Mouse (Mus musculus) limb, embryonic 13.5 days (tissue): Measurements from ENCODE around the gene Cep85l. TPM values are rescaled to one million over a fixed set of nuclear protein-coding genes. Genes with fewer than 3 reads are reported as not detected.

Source experiments
- ATAC-seq: fragments of 200-750 bp; cut with Nextera tagmentation; 2 replicates; pipeline ENCODE4 v1.8.0; 2017; ENCODE audit warnings: low read depth, moderate number of reproducible peaks, moderate TSS enrichment; ENCODE audit not compliant: low FRiP score
- H3K27ac ChIP-seq: fragments of 300-500 bp; sonication (generic); 2 replicates; pipeline ENCODE4 v1.5.1; 2015; ENCODE audit warnings: inconsistent platforms, mild to moderate bottlenecking, moderate library complexity
- H3K27me3 ChIP-seq: fragments of 300-500 bp; sonication (generic); 2 replicates; pipeline ENCODE4 v1.6.1; 2015; ENCODE audit warnings: mild to moderate bottlenecking, inconsistent platforms
- H3K36me3 ChIP-seq: fragments of 300-500 bp; sonication (generic); 2 replicates; pipeline ENCODE4 v1.6.1; 2015; ENCODE audit warnings: inconsistent platforms, mild to moderate bottlenecking, moderate library complexity
- H3K4me1 ChIP-seq: fragments of 300-500 bp; sonication (generic); 2 replicates; pipeline ENCODE4 v1.6.1; 2015; ENCODE audit warnings: inconsistent platforms
- H3K4me2 ChIP-seq: fragments of 300-500 bp; sonication (generic); replicated peaks from 2 replicates; pipeline ENCODE4 v1.6.1; 2015; ENCODE audit warnings: inconsistent platforms, mild to moderate bottlenecking, moderate library complexity
- H3K4me3 ChIP-seq: fragments of 300-500 bp; sonication (generic); 2 replicates; pipeline ENCODE4 v1.5.1; 2015; ENCODE audit warnings: moderate library complexity, mild to moderate bottlenecking, inconsistent platforms
- H3K9ac ChIP-seq: fragments of 300-500 bp; sonication (generic); 2 replicates; pipeline ENCODE4 v1.6.1; 2015; ENCODE audit warnings: mild to moderate bottlenecking, inconsistent platforms
- H3K9me3 ChIP-seq: fragments of 300-500 bp; sonication (generic); 2 replicates; pipeline ENCODE4 v1.6.1; 2016; ENCODE audit warnings: inconsistent platforms
- WGBS: fragments of 180-500 bp; shearing (Covaris S2); methylation state at CpG from one replicate; pipeline ENCODE4 v1.1.7; 2015; 5-methylcytosine and 5-hydroxymethylcytosine counted together
- polyA plus RNA-seq: library from polyadenylated mRNA; unstranded; fragments of >200 nt; fragmentation: Nextera tagmentation; extraction: Ambion mirVana; gene quantifications from 2 replicates; pipeline ENCODE4 v1.2.1, GENCODE M21; 2015

Cep85l gene
- polyA plus RNA-seq, 1 experiment from 2014 or later = 8.5 TPM

DNA sequence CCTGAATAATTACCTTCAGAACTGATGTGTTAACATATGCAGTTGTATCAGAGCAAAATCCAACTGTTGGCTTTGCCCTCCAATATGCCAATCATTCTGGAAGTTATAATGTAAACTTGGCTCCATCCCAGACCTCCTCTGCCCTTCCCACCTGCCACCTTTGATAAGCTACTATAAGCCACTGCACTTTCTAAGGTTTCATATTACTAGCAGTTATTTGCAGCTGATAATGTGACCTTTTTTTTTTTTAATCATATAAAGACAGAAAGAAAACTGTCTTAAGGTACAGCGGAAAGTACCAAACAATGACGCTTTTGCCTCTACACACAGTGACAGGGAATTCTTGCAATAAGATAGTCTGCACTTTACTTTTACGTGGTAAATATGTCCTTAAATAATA is 43.8 kb downstream of the Cep85l start:
- 87% methylated on average over 3 of the region's 3 CpGs for WGBS
- no peaks in the 10 kb centered on the region for H3K36me3 ChIP-seq
- H3K4me1 ChIP-seq = 0 out of 2 replicates have a peak, but pooled peaks cover 3% of the 10 kb centered on the region
- H3K4me2 ChIP-seq = no peak overlapping the region
- no peak for ATAC-seq
- no peaks in the 10 kb centered on the region for H3K9me3 ChIP-seq
- H3K27me3 ChIP-seq = no peaks in the 10 kb centered on the region
- H3K27ac ChIP-seq = no peak overlapping the region
- H3K4me3 ChIP-seq = no peak overlapping the region
- H3K9ac ChIP-seq = no peak overlapping the region

DNA sequence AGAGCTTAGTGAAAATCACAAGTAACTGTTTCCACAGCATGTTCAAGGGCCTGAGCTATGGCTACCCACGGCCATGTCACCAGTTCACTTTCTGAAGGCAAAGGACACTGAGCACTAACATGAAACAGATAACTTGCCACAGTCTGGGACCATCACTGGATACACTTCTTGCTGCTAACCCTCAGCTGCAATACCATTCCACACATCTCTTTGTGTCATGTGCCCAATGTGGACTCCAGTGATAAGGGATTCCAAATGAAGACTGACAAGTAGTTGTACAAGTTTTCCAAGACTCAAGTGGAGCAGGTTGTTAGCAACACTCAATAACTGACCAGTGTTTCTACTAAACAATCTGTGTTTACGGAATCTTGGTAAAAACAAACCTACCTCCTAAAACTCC is 44.5 kb downstream of the Cep85l start:
- ATAC-seq = no peak
- 86% methylated on average over 2 of the region's 2 CpGs for WGBS
- no peaks in the 10 kb centered on the region for H3K36me3 ChIP-seq

GRCm38 (mm10) chr10:53332752-53333151 is 47.0 kb downstream of the Cep85l start:
- no peaks in the 10 kb centered on the region for H3K9me3 ChIP-seq
- H3K4me1 ChIP-seq = peaks cover 3% of the 10 kb centered on the region; the same call in 1 of the 2 replicates
- H3K27me3 ChIP-seq = no peaks in the 10 kb centered on the region
- no peak overlapping the region for H3K9ac ChIP-seq
- no peak overlapping the region for H3K4me2 ChIP-seq
- 83% methylated on average over 2 of the region's 2 CpGs for WGBS
- no peaks in the 10 kb centered on the region for H3K36me3 ChIP-seq
- no peak overlapping the region for H3K4me3 ChIP-seq
- ATAC-seq = no peak
- no peak overlapping the region for H3K27ac ChIP-seq

More for the DNA sequence above, 44.5 kb downstream of the Cep85l start:
- H3K4me3 ChIP-seq = no peak overlapping the region
- no peaks in the 10 kb centered on the region for H3K27me3 ChIP-seq
- H3K9me3 ChIP-seq = no peaks in the 10 kb centered on the region
- H3K27ac ChIP-seq = no peak overlapping the region
- H3K4me2 ChIP-seq = no peak overlapping the region
- 0 out of 2 replicates have a peak, but pooled peaks cover 3% of the 10 kb centered on the region for H3K4me1 ChIP-seq
- H3K9ac ChIP-seq = no peak overlapping the region

GRCm38 (mm10) chr10:53329257-53329656 is 50.5 kb downstream of the Cep85l start:
- Histone ChIP-seq H3K27ac (no peak overlapping the region), H3K4me1 (peaks cover 6% of the 10 kb centered on the region), H3K4me3 (no peak overlapping the region), H3K9me3 (no peaks in the 10 kb centered on the region), H3K36me3 (no peaks in the 10 kb centered on the region), H3K9ac (no peak overlapping the region), H3K27me3 (no peaks in the 10 kb centered on the region), H3K4me2 (no peak overlapping the region)
- 74% methylated on average over 3 of the region's 3 CpGs for WGBS
- ATAC-seq = no peak

- no peak overlapping the region for H3K27ac ChIP-seq
- H3K9me3 ChIP-seq = no peaks in the 10 kb centered on the region
- no peaks in the 10 kb centered on the region for H3K36me3 ChIP-seq
- H3K4me2 ChIP-seq = no peak overlapping the region
- peaks cover 6% of the 10 kb centered on the region for H3K4me1 ChIP-seq
- no peak overlapping the region for H3K9ac ChIP-seq
- no peak for ATAC-seq
- H3K4me3 ChIP-seq = no peak overlapping the region
- H3K27me3 ChIP-seq = no peaks in the 10 kb centered on the region
Measured at GRCm38 (mm10) chr10:53326367-53326766, 53.4 kb downstream of the Cep85l start.

DNA sequence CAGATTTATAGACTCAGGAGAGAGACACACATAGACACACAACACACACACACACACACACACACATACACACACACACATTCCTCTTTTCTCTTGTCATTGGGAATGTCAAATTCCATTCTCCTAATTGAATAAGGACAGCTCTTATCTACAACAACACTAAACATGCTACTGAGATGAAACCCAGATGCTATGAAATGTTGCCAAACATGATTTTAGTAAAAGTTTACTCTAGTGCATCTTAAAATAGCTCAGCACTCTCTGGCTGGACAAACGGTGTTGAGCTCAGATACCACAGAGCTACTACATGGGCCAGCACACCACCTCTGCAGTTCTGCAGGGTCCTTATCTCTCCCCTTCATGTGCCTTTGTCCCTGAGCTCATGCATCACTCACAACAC is 55.1 kb downstream of the Cep85l start:
- H3K9ac ChIP-seq = no peak overlapping the region
- no peak for ATAC-seq
- no peak overlapping the region for H3K4me3 ChIP-seq
- H3K4me1 ChIP-seq = peaks cover 6% of the 10 kb centered on the region
- H3K36me3 ChIP-seq = no peaks in the 10 kb centered on the region
- no peaks in the 10 kb centered on the region for H3K27me3 ChIP-seq
- H3K9me3 ChIP-seq = no peaks in the 10 kb centered on the region
- 45% methylated on average over 1 of the region's 1 CpGs for WGBS
- no peak overlapping the region for H3K4me2 ChIP-seq
- no peak overlapping the region for H3K27ac ChIP-seq

GRCm38 (mm10) chr10:53323367-53323766 is 56.4 kb downstream of the Cep85l start:
- H3K4me3 ChIP-seq = no peak overlapping the region
- no peak overlapping the region for H3K27ac ChIP-seq
- H3K36me3 ChIP-seq = 0 out of 2 replicates have a peak, but pooled peaks cover under 1% of the 10 kb centered on the region
- no peaks in the 10 kb centered on the region for H3K9me3 ChIP-seq
- ATAC-seq = no peak
- no peaks in the 10 kb centered on the region for H3K27me3 ChIP-seq
- H3K4me2 ChIP-seq = no peak overlapping the region
- peaks cover 6% of the 10 kb centered on the region; the same call in 1 of the 2 replicates for H3K4me1 ChIP-seq
- no peak overlapping the region for H3K9ac ChIP-seq

DNA sequence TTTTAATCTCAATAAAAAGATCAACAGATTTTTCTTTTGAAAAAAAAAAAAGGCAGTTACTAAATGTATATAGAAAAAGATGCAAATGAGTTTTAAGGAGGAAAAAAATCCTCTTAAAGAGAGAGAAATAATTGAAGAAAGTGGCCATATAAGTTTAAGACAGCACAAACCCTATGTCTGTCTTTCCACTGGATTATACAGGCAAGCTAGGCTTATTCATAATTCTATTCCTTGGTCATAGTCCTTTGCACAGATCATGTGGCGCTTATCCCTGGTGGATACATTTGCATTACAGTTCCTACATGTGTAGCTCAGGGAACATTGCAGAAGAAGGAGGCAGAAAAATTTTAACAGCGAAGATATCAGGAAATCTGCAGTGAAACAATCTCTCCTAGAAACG is 73.1 kb downstream of the Cep85l start:
- no peaks in the 10 kb centered on the region for H3K4me1 ChIP-seq
- peaks cover 7% of the 10 kb centered on the region; the same call in 1 of the 2 replicates for H3K36me3 ChIP-seq
- no peak overlapping the region for H3K9ac ChIP-seq
- H3K9me3 ChIP-seq = no peaks in the 10 kb centered on the region
- H3K4me2 ChIP-seq = no peak overlapping the region
- no peak overlapping the region for H3K27ac ChIP-seq
- H3K27me3 ChIP-seq = no peaks in the 10 kb centered on the region
- H3K4me3 ChIP-seq = no peak overlapping the region
- 84% methylated on average over 3 of the region's 3 CpGs for WGBS
- ATAC-seq = no peak

- no peak overlapping the region for H3K4me3 ChIP-seq
- H3K4me1 ChIP-seq = no peaks in the 10 kb centered on the region
- H3K9ac ChIP-seq = no peak overlapping the region
- no peak; the same call in 1 of the 2 replicates for ATAC-seq
- H3K27ac ChIP-seq = no peak overlapping the region
- H3K36me3 ChIP-seq = peaks cover 13% of the 10 kb centered on the region
- no peak overlapping the region for H3K4me2 ChIP-seq
- 48% methylated on average over 3 of the region's 3 CpGs for WGBS
- no peaks in the 10 kb centered on the region for H3K27me3 ChIP-seq
- no peaks in the 10 kb centered on the region for H3K9me3 ChIP-seq
Measured at GRCm38 (mm10) chr10:53305867-53306266, 73.9 kb downstream of the Cep85l start.

DNA sequence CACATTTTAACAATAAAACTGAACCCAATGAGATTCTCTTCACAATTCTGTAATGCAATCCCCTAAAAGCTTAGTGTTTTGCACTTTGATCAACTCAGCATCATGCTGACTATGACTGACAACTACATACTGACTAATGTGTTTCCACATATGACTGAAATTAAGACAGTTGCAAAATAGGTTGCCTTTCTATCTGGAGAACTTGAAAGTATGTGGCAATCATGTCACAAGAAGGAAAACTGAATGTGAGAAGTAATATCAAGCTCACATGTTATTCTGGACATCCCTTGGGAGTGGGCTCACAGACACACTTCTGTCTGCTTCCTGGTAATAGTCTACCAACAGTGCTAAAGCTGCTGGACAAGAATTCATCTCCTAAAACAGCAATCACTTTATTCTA is 94.6 kb downstream of the Cep85l start:
- no peak overlapping the region for H3K27ac ChIP-seq
- ATAC-seq = no peak
- peaks cover 36% of the 10 kb centered on the region for H3K36me3 ChIP-seq
- no peaks in the 10 kb centered on the region for H3K27me3 ChIP-seq
- H3K9me3 ChIP-seq = no peaks in the 10 kb centered on the region
- no peak overlapping the region for H3K4me2 ChIP-seq
- H3K4me1 ChIP-seq = no peaks in the 10 kb centered on the region
- H3K4me3 ChIP-seq = no peak overlapping the region
- H3K9ac ChIP-seq = no peak overlapping the region

GRCm38 (mm10) chr10:53272228-53272627 is 107.5 kb downstream of the Cep85l start:
- Histone ChIP-seq H3K9ac (no peak overlapping the region), H3K9me3 (no peaks in the 10 kb centered on the region), H3K4me2 (no peak overlapping the region), H3K36me3 (peaks cover 9% of the 10 kb centered on the region), H3K4me1 (no peaks in the 10 kb centered on the region), H3K4me3 (no peak overlapping the region), H3K27me3 (no peaks in the 10 kb centered on the region), H3K27ac (no peak overlapping the region)
- ATAC-seq = no peak

DNA sequence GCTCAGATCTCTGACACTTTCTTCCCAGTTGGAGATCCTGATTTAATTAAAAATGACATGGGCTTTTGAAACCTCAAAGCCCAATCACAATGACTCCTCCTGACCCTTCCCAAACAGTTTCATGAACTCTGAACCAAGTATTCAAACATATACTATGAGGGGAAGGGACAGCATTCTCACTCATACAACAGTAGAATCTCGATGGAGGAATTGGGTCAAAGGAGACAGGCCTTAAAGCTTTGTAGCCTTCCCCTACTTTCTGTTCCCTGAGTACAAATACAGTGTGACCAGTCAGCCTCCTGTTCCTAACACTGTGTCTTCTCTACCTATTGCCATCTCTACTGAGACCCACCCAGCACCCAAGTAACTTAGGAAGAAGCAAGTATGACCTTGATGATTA is 117.7 kb downstream of the Cep85l start:
- Histone ChIP-seq H3K9ac (no peak overlapping the region), H3K36me3 (no peaks in the 10 kb centered on the region), H3K4me2 (no peak overlapping the region), H3K27ac (no peak overlapping the region), H3K4me1 (no peaks in the 10 kb centered on the region), H3K4me3 (no peak overlapping the region), H3K27me3 (no peaks in the 10 kb centered on the region), H3K9me3 (no peaks in the 10 kb centered on the region)
- no peak for ATAC-seq
- WGBS = 68% methylated on average over 1 of the region's 1 CpGs

- ATAC-seq = peak; percentile 24; the same call in 1 of the 2 replicates
- no peaks in the 10 kb centered on the region for H3K9me3 ChIP-seq
Measured at GRCm38 (mm10) chr10:53235381-53235780, 144.4 kb downstream of the Cep85l start.

More at GRCm38 (mm10) chr10:53235381-53235780, 144.4 kb downstream of the Cep85l start:
- Histone ChIP-seq H3K9ac (no peak overlapping the region), H3K4me1 (no peaks in the 10 kb centered on the region), H3K4me3 (no peak overlapping the region), H3K27me3 (no peaks in the 10 kb centered on the region), H3K4me2 (no peak overlapping the region), H3K36me3 (no peaks in the 10 kb centered on the region), H3K27ac (no peak overlapping the region)
- 65% methylated on average over 6 of the region's 6 CpGs for WGBS
